Mouse (Mus musculus): ENCODE data around the gene Il17rd. TPM values are rescaled to one million over a fixed set of nuclear protein-coding genes. Genes with fewer than 3 reads are reported as not detected.

Gene Il17rd
- polyA plus RNA-seq, 1 experiment from 2014 or later: 6.8 TPM

GRCm38 (mm10) chr14:27022876-27023275 is 15.9 kb upstream of the Il17rd start:
- WGBS: 43% methylated on average over 11 of the region's 11 CpGs
- Histone ChIP-seq H3K4me3 (no peak overlapping the region), H3K9me3 (no peaks in the 10 kb centered on the region), H3K9ac (no peak overlapping the region), H3K4me2 (no peak overlapping the region), H3K27ac (no peak overlapping the region), H3K36me3 (no peaks in the 10 kb centered on the region), H3K27me3 (no peaks in the 10 kb centered on the region), H3K4me1 (no peaks in the 10 kb centered on the region)
- no peak for ATAC-seq (ENCODE audit: insufficient number of reproducible peaks, insufficient read depth, low FRiP score, low TSS enrichment, low read depth)

- Histone ChIP-seq H3K27ac (no peak overlapping the region), H3K27me3 (no peaks in the 10 kb centered on the region), H3K4me1 (no peaks in the 10 kb centered on the region), H3K9ac (no peak overlapping the region), H3K4me2 (no peak overlapping the region), H3K36me3 (no peaks in the 10 kb centered on the region), H3K4me3 (no peak overlapping the region), H3K9me3 (no peaks in the 10 kb centered on the region)
- WGBS: 88% methylated on average over 4 of the region's 4 CpGs
- no peak for ATAC-seq (ENCODE audit: insufficient number of reproducible peaks, insufficient read depth, low FRiP score, low TSS enrichment, low read depth)
Observed at GRCm38 (mm10) chr14:27024664-27025063, 14.1 kb upstream of the Il17rd start.

GRCm38 (mm10) chr14:27029771-27030173 is 9.0 kb upstream of the Il17rd start:
- H3K4me3 ChIP-seq: no peak overlapping the region
- no peaks in the 10 kb centered on the region for H3K9me3 ChIP-seq
- H3K36me3 ChIP-seq: no peaks in the 10 kb centered on the region
- H3K9ac ChIP-seq: no peak overlapping the region
- H3K4me2 ChIP-seq: no peak overlapping the region
- peak; percentile 52; the same call in 1 of the 2 replicates for ATAC-seq (ENCODE audit: insufficient number of reproducible peaks, insufficient read depth, low FRiP score, low TSS enrichment, low read depth)
- WGBS: 2% methylated on average over 15 of the region's 15 CpGs
- no peaks in the 10 kb centered on the region for H3K27me3 ChIP-seq
- H3K4me1 ChIP-seq: no peaks in the 10 kb centered on the region
- no peak overlapping the region for H3K27ac ChIP-seq

GRCm38 (mm10) chr14:27031142-27031541 is 7.6 kb upstream of the Il17rd start:
- no peak overlapping the region for H3K27ac ChIP-seq
- no peak; the same call in 1 of the 2 replicates for ATAC-seq (ENCODE audit: insufficient number of reproducible peaks, insufficient read depth, low FRiP score, low TSS enrichment, low read depth)

GRCm38 (mm10) chr14:27037513-27037912 is 1.2 kb upstream of the Il17rd start:
- H3K9ac ChIP-seq: no peak overlapping the region
- no peak overlapping the region for H3K27ac ChIP-seq
- no peak for ATAC-seq (ENCODE audit: insufficient number of reproducible peaks, insufficient read depth, low FRiP score, low TSS enrichment, low read depth)
- no peak overlapping the region for H3K4me2 ChIP-seq
- 69% methylated on average over 1 of the region's 1 CpGs for WGBS
- H3K4me1 ChIP-seq: peaks cover 26% of the 10 kb centered on the region
- no peaks in the 10 kb centered on the region for H3K36me3 ChIP-seq
- H3K4me3 ChIP-seq: no peak overlapping the region
- H3K27me3 ChIP-seq: no peaks in the 10 kb centered on the region
- no peaks in the 10 kb centered on the region for H3K9me3 ChIP-seq

More at GRCm38 (mm10) chr14:27031142-27031541, 7.6 kb upstream of the Il17rd start:
- Histone ChIP-seq H3K9ac (no peak overlapping the region), H3K4me1 (no peaks in the 10 kb centered on the region), H3K36me3 (no peaks in the 10 kb centered on the region), H3K4me3 (no peak overlapping the region), H3K27me3 (no peaks in the 10 kb centered on the region), H3K4me2 (no peak overlapping the region), H3K9me3 (no peaks in the 10 kb centered on the region)
- WGBS: 13% methylated on average over 4 of the region's 4 CpGs

- H3K9me3 ChIP-seq: no peaks in the 10 kb centered on the region
- no peaks in the 10 kb centered on the region for H3K27me3 ChIP-seq
- H3K9ac ChIP-seq: peak overlapping the region; percentile 90
- H3K27ac ChIP-seq: peak overlapping the region; percentile 81
- peaks cover 46% of the 10 kb centered on the region for H3K4me1 ChIP-seq
- H3K36me3 ChIP-seq: no peaks in the 10 kb centered on the region
- peak overlapping the region; percentile 75 for H3K4me3 ChIP-seq
- peak; percentile 15; the same call in 1 of the 2 replicates for ATAC-seq (ENCODE audit: insufficient number of reproducible peaks, insufficient read depth, low FRiP score, low TSS enrichment, low read depth)
- under 1% methylated on average over 59 of the region's 59 CpGs for whole genome bisulfite sequencing
- H3K4me2 ChIP-seq: peak overlapping the region; percentile 79
Observed at GRCm38 (mm10) chr14:27039281-27040248, 824 bp downstream of the Il17rd start.

- H3K9me3 ChIP-seq: no peaks in the 10 kb centered on the region
- peak overlapping the region; percentile 75 for H3K4me3 ChIP-seq
- H3K27ac ChIP-seq: peak overlapping the region; percentile 81; the same call in 1 of the 2 replicates
- peaks cover 54% of the 10 kb centered on the region for H3K4me1 ChIP-seq
- no peaks in the 10 kb centered on the region for H3K36me3 ChIP-seq
- peak overlapping the region; percentile 90 for H3K9ac ChIP-seq
- H3K4me2 ChIP-seq: peak overlapping the region; percentile 79
- no peak for ATAC-seq (ENCODE audit: insufficient number of reproducible peaks, insufficient read depth, low FRiP score, low TSS enrichment, low read depth)
- no peaks in the 10 kb centered on the region for H3K27me3 ChIP-seq
- 7% methylated on average over 12 of the region's 12 CpGs for WGBS
Observed at GRCm38 (mm10) chr14:27040451-27040850, 1.7 kb downstream of the Il17rd start.

GRCm38 (mm10) chr14:27042280-27042983 is 3.7 kb downstream of the Il17rd start:
- 34% methylated on average over 8 of the region's 8 CpGs for WGBS
- H3K4me3 ChIP-seq: no peak overlapping the region
- no peaks in the 10 kb centered on the region for H3K27me3 ChIP-seq
- H3K9ac ChIP-seq: no peak overlapping the region
- H3K4me2 ChIP-seq: peak overlapping the region; percentile 79
- no peak for ATAC-seq (ENCODE audit: insufficient number of reproducible peaks, insufficient read depth, low FRiP score, low TSS enrichment, low read depth)
- peak overlapping the region; percentile 75 for H3K27ac ChIP-seq
- H3K4me1 ChIP-seq: peaks cover 74% of the 10 kb centered on the region
- H3K36me3 ChIP-seq: no peaks in the 10 kb centered on the region
- no peaks in the 10 kb centered on the region for H3K9me3 ChIP-seq

GRCm38 (mm10) chr14:27043416-27043815 is 4.7 kb downstream of the Il17rd start:
- ATAC-seq (ENCODE audit: insufficient number of reproducible peaks, insufficient read depth, low FRiP score, low TSS enrichment, low read depth): no peak
- Histone ChIP-seq H3K27ac (peak overlapping the region; percentile 75), H3K4me2 (peak overlapping the region; percentile 79), H3K9ac (no peak overlapping the region), H3K4me1 (peaks cover 83% of the 10 kb centered on the region), H3K36me3 (no peaks in the 10 kb centered on the region), H3K9me3 (no peaks in the 10 kb centered on the region), H3K27me3 (no peaks in the 10 kb centered on the region), H3K4me3 (no peak overlapping the region)
- 32% methylated on average over 5 of the region's 5 CpGs for WGBS

- Histone ChIP-seq H3K9ac (0 out of 2 replicates have a peak overlapping the region, but pooled peaks have one; percentile 51), H3K4me2 (peak overlapping the region; percentile 79), H3K9me3 (no peaks in the 10 kb centered on the region), H3K4me1 (peaks cover 92% of the 10 kb centered on the region), H3K27me3 (no peaks in the 10 kb centered on the region), H3K27ac (peak overlapping the region; percentile 75), H3K4me3 (no peak overlapping the region), H3K36me3 (no peaks in the 10 kb centered on the region)
- 10% methylated on average over 11 of the region's 11 CpGs for WGBS
- ATAC-seq (ENCODE audit: insufficient number of reproducible peaks, insufficient read depth, low FRiP score, low TSS enrichment, low read depth): 0 out of 2 replicates have a peak, but pooled peaks have one; percentile 29
Observed at GRCm38 (mm10) chr14:27044221-27044966, 5.7 kb downstream of the Il17rd start.

GRCm38 (mm10) chr14:27044967-27045361 is 6.2 kb downstream of the Il17rd start:
- H3K4me2 ChIP-seq: peak overlapping the region; percentile 79
- H3K36me3 ChIP-seq: no peaks in the 10 kb centered on the region
- ATAC-seq (ENCODE audit: insufficient number of reproducible peaks, insufficient read depth, low FRiP score, low TSS enrichment, low read depth): 0 out of 2 replicates have a peak, but pooled peaks have one; percentile 16
- no peaks in the 10 kb centered on the region for H3K27me3 ChIP-seq
- H3K4me1 ChIP-seq: peaks cover 94% of the 10 kb centered on the region
- peak overlapping the region; percentile 68 for H3K27ac ChIP-seq
- WGBS: 16% methylated on average over 2 of the region's 2 CpGs
- no peak overlapping the region for H3K4me3 ChIP-seq
- 0 out of 2 replicates have a peak overlapping the region, but pooled peaks have one; percentile 51 for H3K9ac ChIP-seq
- no peaks in the 10 kb centered on the region for H3K9me3 ChIP-seq
